Mouse (Mus musculus) spleen, adult 12 weeks (tissue): ENCODE data around the gene Fancl.

Source experiments
- DNase-seq: peaks from one replicate; pipeline ENCODE4 v3.0.0; 2022; ENCODE audit warnings: low spot score

Gene Fancl

GRCm38 (mm10) chr11:26489761-26490466 lies 104.0 kb downstream of the Fancl start:
- no peak for DNase-seq

GRCm38 (mm10) chr11:26495951-26496350 lies 110.0 kb downstream of the Fancl start:
- DNase-seq: no peak

GRCm38 (mm10) chr11:26513683-26514082 lies 127.7 kb downstream of the Fancl start:
- DNase-seq: no peak

GRCm38 (mm10) chr11:26516086-26516485 lies 130.2 kb downstream of the Fancl start:
- DNase-seq: no peak

- no peak for DNase-seq
These were observed 133.1 kb downstream of the Fancl start for GRCm38 (mm10) chr11:26518991-26519390.
